Mouse (Mus musculus): Measurements from ENCODE around the gene Tomm40.

DNA sequence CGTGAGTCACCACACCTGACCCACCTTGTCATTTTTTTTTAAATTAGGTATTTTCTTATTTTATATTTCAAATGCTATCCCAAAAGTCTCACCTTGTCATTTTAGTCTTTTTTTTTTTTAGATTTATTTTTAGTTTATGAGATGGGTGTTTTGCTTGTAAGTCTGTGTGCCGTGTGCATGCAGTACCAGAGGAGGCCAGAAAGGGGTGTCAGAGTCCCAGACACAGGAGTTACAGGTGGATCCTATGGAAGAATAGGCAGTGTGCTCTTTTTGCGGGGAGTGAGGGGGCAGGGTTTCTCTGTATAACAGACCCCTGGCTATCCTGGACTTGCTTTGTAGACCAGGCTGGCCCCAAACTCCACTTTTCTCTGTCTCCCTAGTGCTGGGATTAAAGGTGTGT lies 23.5 kb upstream of the Tomm40 start:
- TF ChIP-seq CTCF (IDR thresholded peaks at IDR 0.05; ENCODE audit: low read depth) (peak; percentile 63), EP300 (optimal IDR thresholded peaks at IDR 0.05) (no peak)

Data from stomach, postnatal 0 days (tissue).